Mouse (Mus musculus) spleen, adult 2 months (tissue): ENCODE results near the gene Etfrf1. TPM values are rescaled to one million over a fixed set of nuclear protein-coding genes. Genes with fewer than 3 reads are reported as not detected.

ENCODE experiments used
- DNase-seq, 2 experiments: peaks; one replicate each; pipeline versions ENCODE4 v3.0.0 to v3.0.0-alpha.2; 2012 to 2021; ENCODE audit warnings: low spot score in 2 of 2, low read depth in 1 of 2
- H3K27ac ChIP-seq: fragments of 200-500 bp; 2 replicates; pipeline ENCODE4 v1.5.1; 2012; ENCODE audit warnings: low read length, inconsistent platforms; ENCODE audit not compliant: insufficient read depth
- H3K27me3 ChIP-seq: fragments of 200-500 bp; 2 replicates; pipeline ENCODE4 v1.6.1; 2012; ENCODE audit warnings: mild to moderate bottlenecking, moderate library complexity, low read length, inconsistent platforms; ENCODE audit not compliant: control insufficient read depth, insufficient read depth
- H3K36me3 ChIP-seq: fragments of 200-500 bp; 2 replicates; pipeline ENCODE4 v1.6.1; 2012; ENCODE audit warnings: mild to moderate bottlenecking, low read length, inconsistent platforms; ENCODE audit not compliant: control insufficient read depth, insufficient read depth
- H3K4me1 ChIP-seq: fragments of 200-500 bp; 2 replicates; pipeline ENCODE4 v1.6.1; 2011; ENCODE audit warnings: inconsistent platforms; ENCODE audit not compliant: control insufficient read depth, insufficient read depth, insufficient read length
- H3K4me3 ChIP-seq: fragments of 200-500 bp; 2 replicates; pipeline ENCODE4 v1.5.1; 2011; ENCODE audit warnings: mild to moderate bottlenecking, inconsistent platforms; ENCODE audit not compliant: insufficient read depth, insufficient read length; ENCODE audit errors: extremely low read depth
- CTCF ChIP-seq: fragments of 200-500 bp; IDR thresholded peaks from 2 replicates; pipeline ENCODE4 v1.5.1; 2011; ENCODE audit warnings: mild to moderate bottlenecking, inconsistent platforms; ENCODE audit not compliant: insufficient read depth, insufficient read length, insufficient replicate concordance; ENCODE audit errors: extremely low read depth
- POLR2A ChIP-seq: fragments of 200-500 bp; IDR thresholded peaks from 2 replicates; pipeline ENCODE4 v1.6.1; 2011; ENCODE audit warnings: low read depth, low read length, inconsistent platforms
- WGBS: fragments of 180-500 bp; shearing (Covaris S2); methylation state at CpG from one replicate; pipeline ENCODE4 v1.1.7; 2018; 5-methylcytosine and 5-hydroxymethylcytosine counted together
- polyA plus RNA-seq: library from polyadenylated mRNA; depleted of rRNA; stranded (reverse); fragments of >200 nt; gene quantifications from 2 replicates; pipeline ENCODE4 v1.2.3, GENCODE M21; 2012

The Etfrf1 gene
- polyA plus RNA-seq, 1 experiment: 2.3 TPM

DNA sequence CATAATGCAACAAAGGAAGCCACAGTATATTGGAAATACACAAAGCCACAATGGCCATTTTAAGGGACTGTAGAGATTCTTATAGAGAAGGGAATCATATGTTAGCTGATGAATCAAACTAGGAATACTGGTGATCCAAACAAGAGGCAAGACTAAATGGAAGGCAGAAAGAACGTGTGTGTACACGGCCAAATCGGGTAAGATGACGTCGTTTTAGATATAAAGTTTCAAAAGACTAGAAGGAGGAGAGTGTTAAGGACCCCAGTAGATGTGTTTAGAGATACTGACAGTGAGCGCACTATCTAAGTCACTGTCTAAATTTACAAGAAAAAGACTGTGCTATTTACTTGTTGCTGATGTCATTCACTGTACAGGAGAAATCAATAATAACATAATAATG is 13.3 kb downstream of the Etfrf1 start:
- no peak overlapping the region for H3K27ac ChIP-seq
- DNase-seq: no peak
- H3K36me3 ChIP-seq: peaks cover 13% of the 10 kb centered on the region
- H3K4me1 ChIP-seq: no peaks in the 10 kb centered on the region
- no peak overlapping the region for H3K4me3 ChIP-seq
- WGBS: 95% methylated on average over 6 of the region's 6 CpGs
- H3K27me3 ChIP-seq: no peaks in the 10 kb centered on the region
- TF ChIP-seq POLR2A: no peak
- TF ChIP-seq CTCF: no peak

DNA sequence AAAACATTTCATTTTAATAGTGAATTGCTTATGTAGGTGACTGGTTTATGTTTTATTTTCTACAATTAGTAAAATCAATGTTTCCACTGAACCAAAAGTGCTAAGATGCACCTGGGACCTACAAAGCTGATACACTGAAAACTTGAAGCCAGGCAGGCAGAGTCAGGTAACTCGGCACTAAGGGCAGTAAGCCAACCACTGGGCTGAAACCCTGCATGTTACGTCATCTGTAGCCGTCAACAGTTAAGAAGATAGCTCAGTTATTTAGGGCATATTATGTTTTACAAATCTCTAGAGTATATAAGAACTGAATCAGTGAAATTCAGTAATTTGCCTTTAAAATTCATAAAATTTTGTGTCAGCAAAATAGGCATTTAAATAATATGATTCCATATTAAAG is 15.4 kb downstream of the Etfrf1 start:
- Histone ChIP-seq H3K4me3 (no peak overlapping the region), H3K4me1 (no peaks in the 10 kb centered on the region), H3K27ac (no peak overlapping the region), H3K27me3 (no peaks in the 10 kb centered on the region), H3K36me3 (peaks cover 11% of the 10 kb centered on the region)
- TF ChIP-seq POLR2A: no peak
- no peak for TF ChIP-seq CTCF
- 85% methylated on average over 3 of the region's 3 CpGs for WGBS
- DNase-seq: peak in 1 of 2 experiments; percentile 18

DNA sequence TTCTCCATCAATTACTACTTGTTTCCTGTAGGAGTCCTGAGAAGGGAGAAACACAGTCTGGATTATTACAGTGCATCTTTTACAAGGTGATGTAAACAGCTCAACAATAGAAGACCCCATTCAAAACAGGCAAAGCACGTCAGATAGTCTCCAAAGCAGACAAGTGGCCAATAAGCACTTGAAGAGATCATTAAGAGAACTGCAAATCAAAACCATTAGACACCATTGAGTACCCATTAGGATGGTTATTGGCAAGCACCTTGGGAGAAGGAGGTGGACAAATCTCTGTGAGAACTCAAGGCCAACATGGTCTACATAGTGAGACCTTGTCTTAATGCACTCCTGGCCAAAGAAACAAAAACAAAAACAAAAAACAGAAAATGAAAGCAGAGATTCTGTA is 23.5 kb downstream of the Etfrf1 start:
- DNase-seq: no peak
- no peaks in the 10 kb centered on the region for H3K27me3 ChIP-seq
- H3K4me1 ChIP-seq: no peaks in the 10 kb centered on the region
- H3K27ac ChIP-seq: no peak overlapping the region
- no peak overlapping the region for H3K4me3 ChIP-seq
- H3K36me3 ChIP-seq: peaks cover 11% of the 10 kb centered on the region
- TF ChIP-seq POLR2A: no peak
- TF ChIP-seq CTCF: no peak
- 93% methylated on average over 1 of the region's 1 CpGs for WGBS

DNA sequence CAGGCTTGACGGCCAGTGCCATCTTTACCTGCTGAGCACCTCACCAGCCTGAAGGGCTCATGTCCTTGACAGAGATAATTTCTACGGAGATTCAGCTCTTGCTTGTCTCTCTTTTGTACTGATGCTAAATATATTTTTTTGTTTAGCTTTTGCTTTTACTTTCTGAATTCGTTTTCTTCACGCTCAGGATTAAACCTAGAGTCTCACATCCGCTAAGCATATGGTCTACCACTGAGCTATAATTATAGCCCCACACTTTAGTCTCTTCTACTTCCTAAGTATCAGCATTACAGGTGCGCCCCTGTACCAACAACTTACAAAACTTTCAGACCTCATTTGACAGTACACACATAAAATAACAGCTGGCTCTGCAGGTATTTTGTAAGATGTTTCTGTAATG is 24.4 kb downstream of the Etfrf1 start:
- Histone ChIP-seq H3K4me1 (no peaks in the 10 kb centered on the region), H3K27ac (peak overlapping the region; percentile 54), H3K27me3 (no peaks in the 10 kb centered on the region), H3K36me3 (peaks cover 11% of the 10 kb centered on the region), H3K4me3 (peak overlapping the region; percentile 14; the same call in 1 of the 2 replicates)
- TF ChIP-seq POLR2A: no peak
- no peak for DNase-seq
- 70% methylated on average over 6 of the region's 6 CpGs for WGBS

DNA sequence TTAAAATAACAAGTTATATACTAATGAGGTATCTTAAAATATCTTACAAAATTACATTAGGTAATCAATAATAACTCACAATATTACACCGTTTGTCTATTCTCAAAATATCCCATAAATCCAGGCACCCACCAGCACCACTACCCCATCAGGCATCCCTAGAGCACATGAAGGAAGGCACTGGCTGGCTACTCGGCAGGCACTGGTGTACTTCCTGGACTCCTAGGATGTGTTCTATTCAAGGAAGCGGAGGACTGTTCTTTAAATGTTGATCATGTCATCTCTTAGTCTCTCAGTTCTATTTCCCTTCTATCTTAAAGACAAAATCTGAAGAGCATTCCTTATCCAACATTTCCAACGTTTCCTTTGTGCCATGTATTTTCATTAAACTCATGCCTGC is 26.2 kb downstream of the Etfrf1 start:
- WGBS: 84% methylated on average over 4 of the region's 4 CpGs
- H3K27ac ChIP-seq: no peak overlapping the region
- no peaks in the 10 kb centered on the region for H3K4me1 ChIP-seq
- H3K4me3 ChIP-seq: no peak overlapping the region
- peaks cover 4% of the 10 kb centered on the region; the same call in 1 of the 2 replicates for H3K36me3 ChIP-seq
- no peaks in the 10 kb centered on the region for H3K27me3 ChIP-seq
- TF ChIP-seq POLR2A: no peak
- no peak for TF ChIP-seq CTCF
- no peak for DNase-seq

DNA sequence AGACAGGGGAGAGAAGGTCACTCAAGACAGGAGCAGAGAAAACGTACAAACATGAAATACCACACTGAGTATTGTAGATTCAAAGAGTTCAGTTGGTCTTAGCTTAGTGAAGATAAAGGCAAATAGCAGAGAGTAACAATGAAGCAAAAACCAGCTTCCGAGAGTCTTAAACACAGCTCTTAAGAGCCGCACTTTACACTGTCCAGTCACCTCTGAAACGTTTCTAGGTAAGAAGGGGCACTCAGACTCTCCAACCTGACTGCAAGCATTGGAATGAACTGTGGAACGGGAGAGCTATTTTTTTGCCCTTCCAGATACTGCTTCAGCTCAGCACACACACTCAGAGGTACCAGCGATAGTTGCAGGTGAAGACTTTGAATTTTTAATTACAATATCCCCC is 29.4 kb downstream of the Etfrf1 start:
- no peak for TF ChIP-seq CTCF
- no peaks in the 10 kb centered on the region for H3K27me3 ChIP-seq
- H3K27ac ChIP-seq: no peak overlapping the region
- WGBS: 92% methylated on average over 6 of the region's 6 CpGs
- no peaks in the 10 kb centered on the region for H3K4me1 ChIP-seq
- peaks cover 6% of the 10 kb centered on the region for H3K36me3 ChIP-seq
- no peak for DNase-seq
- H3K4me3 ChIP-seq: no peak overlapping the region

DNA sequence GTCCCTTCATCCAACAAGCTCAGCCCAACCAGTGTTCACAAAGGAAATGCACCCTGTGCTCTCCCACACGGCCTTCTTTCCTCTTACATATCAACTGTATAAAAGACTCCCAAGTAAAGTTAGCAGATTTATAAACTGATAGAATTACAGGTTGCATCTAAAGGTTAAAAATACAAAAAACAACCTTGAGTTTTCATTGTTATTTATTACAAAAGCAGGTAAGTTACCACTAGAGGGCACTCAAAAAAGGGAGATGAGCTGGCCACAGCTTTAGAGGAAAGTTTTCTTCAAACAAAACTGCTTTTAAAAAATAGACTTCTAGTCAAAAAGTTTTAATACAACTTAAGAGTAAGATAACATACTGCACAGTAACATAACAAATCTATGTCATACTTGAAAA is 31.6 kb downstream of the Etfrf1 start:
- TF ChIP-seq POLR2A: no peak
- no peak for TF ChIP-seq CTCF
- no peak overlapping the region for H3K27ac ChIP-seq
- H3K36me3 ChIP-seq: peaks cover 5% of the 10 kb centered on the region
- H3K27me3 ChIP-seq: no peaks in the 10 kb centered on the region
- WGBS: 7% methylated on average over 1 of the region's 1 CpGs
- no peaks in the 10 kb centered on the region for H3K4me1 ChIP-seq
- DNase-seq: peak in 1 of 2 experiments; percentile 32
- H3K4me3 ChIP-seq: no peak overlapping the region
